Mouse (Mus musculus) intestine, embryonic 16.5 days (tissue): Measurements from ENCODE around the gene 1700024B05Rik. TPM values are rescaled to one million over a fixed set of nuclear protein-coding genes. Genes with fewer than 3 reads are reported as not detected.
"Not testable (repeated sequence)": the region's sequence is repeated elsewhere in the genome, so short reads cannot be mapped to it uniquely, and the experiment has no call there.

Source experiments
- ATAC-seq: fragments of 200-750 bp; cut with Nextera tagmentation; 2 replicates; pipeline ENCODE4 v1.8.0; 2017; ENCODE audit warnings: moderate TSS enrichment, moderate library complexity
- H3K27ac ChIP-seq: fragments of 300-500 bp; sonication (generic); 2 replicates; pipeline ENCODE4 v1.5.1; 2014; ENCODE audit warnings: mild to moderate bottlenecking, low read length
- H3K27me3 ChIP-seq: fragments of 300-500 bp; sonication (generic); replicated peaks from 2 replicates; pipeline ENCODE4 v1.6.1; 2014; ENCODE audit warnings: low read length, control low read depth, mixed read lengths; ENCODE audit not compliant: control insufficient read depth, insufficient read depth
- H3K36me3 ChIP-seq: fragments of 300-500 bp; sonication (generic); 2 replicates; pipeline ENCODE4 v1.6.1; 2014; ENCODE audit warnings: low read length, control low read depth; ENCODE audit not compliant: control insufficient read depth, insufficient read depth
- H3K4me1 ChIP-seq: fragments of 300-500 bp; sonication (generic); 2 replicates; pipeline ENCODE4 v1.6.1; 2014; ENCODE audit warnings: low read length, control low read depth, mixed read lengths; ENCODE audit not compliant: control insufficient read depth, insufficient read depth
- H3K4me2 ChIP-seq: fragments of 300-500 bp; sonication (generic); 2 replicates; pipeline ENCODE4 v1.6.1; 2014; ENCODE audit warnings: low read depth, low read length, control low read depth
- H3K4me3 ChIP-seq: fragments of 300-500 bp; sonication (generic); 2 replicates; pipeline ENCODE4 v1.5.1; 2014; ENCODE audit warnings: mild to moderate bottlenecking, low read length
- H3K9ac ChIP-seq: fragments of 300-500 bp; sonication (generic); 2 replicates; pipeline ENCODE4 v1.6.1; 2014; ENCODE audit warnings: low read depth, low read length
- H3K9me3 ChIP-seq: fragments of 300-500 bp; sonication (generic); 2 replicates; pipeline ENCODE4 v1.6.1; 2016; ENCODE audit warnings: low read length, control low read depth; ENCODE audit not compliant: control insufficient read depth
- WGBS: fragments of 180-500 bp; shearing (Covaris S2); extraction: QIAGEN DNeasy Blood & Tissue Kit; methylation state at CpG from one replicate; pipeline ENCODE4 v1.1.7; 2014; 5-methylcytosine and 5-hydroxymethylcytosine counted together
- polyA plus RNA-seq: library from polyadenylated mRNA; unstranded; fragments of >200 nt; fragmentation: Nextera tagmentation; extraction: Ambion mirVana; gene quantifications from 2 replicates; pipeline ENCODE4 v1.2.1, GENCODE M21; 2015

Gene 1700024B05Rik
- not detected in 2 replicates for polyA plus RNA-seq

GRCm38 (mm10) chr14:41943695-41944094, at the start of gene 1700024B05Rik:
1700024B05Rik (plus strand) TSS chr14:41943995.
- not testable (repeated sequence) for H3K27me3 ChIP-seq, ATAC-seq, H3K9me3 ChIP-seq, H3K9ac ChIP-seq, H3K36me3 ChIP-seq, H3K27ac ChIP-seq, H3K4me3 ChIP-seq, H3K4me2 ChIP-seq, H3K4me1 ChIP-seq
- 87% methylated on average over 1 of the region's 2 CpGs for WGBS

- ATAC-seq, H3K27me3 ChIP-seq, H3K4me3 ChIP-seq, H3K4me1 ChIP-seq, H3K9me3 ChIP-seq, H3K9ac ChIP-seq, H3K27ac ChIP-seq, H3K4me2 ChIP-seq, H3K36me3 ChIP-seq: not testable (repeated sequence)
- WGBS = no CpG with 5 or more reads among the region's 2 CpGs
Measured at GRCm38 (mm10) chr14:41907190-41907589, 36.6 kb upstream of the 1700024B05Rik start, which contains the start of gene Gm7980. Gm7980 (minus strand) TSS chr14:41907290.

GRCm38 (mm10) chr14:41924649-41925048, 19.1 kb upstream of the 1700024B05Rik start, which contains the start of gene 1700049E17Rik1:
1700049E17Rik1 (plus strand) TSS chr14:41924949.
- not testable (repeated sequence) for H3K36me3 ChIP-seq, H3K4me3 ChIP-seq, H3K4me2 ChIP-seq, H3K27ac ChIP-seq, H3K9me3 ChIP-seq, H3K27me3 ChIP-seq, ATAC-seq, H3K4me1 ChIP-seq, H3K9ac ChIP-seq
- no CpG with 5 or more reads among the region's 1 CpGs for WGBS

- H3K9ac ChIP-seq, H3K9me3 ChIP-seq, H3K27ac ChIP-seq, H3K4me2 ChIP-seq, H3K4me1 ChIP-seq, H3K36me3 ChIP-seq, H3K27me3 ChIP-seq, H3K4me3 ChIP-seq, ATAC-seq: not testable (repeated sequence)
- WGBS = 58% methylated on average over 4 of the region's 4 CpGs
Measured at GRCm38 (mm10) chr14:41964095-41964494, 20.3 kb downstream of the 1700024B05Rik start.

GRCm38 (mm10) chr14:41967827-41968226, 24.0 kb downstream of the 1700024B05Rik start, which contains the start of gene Gm6401:
Gm6401 (minus strand) TSS chr14:41967927.
- not testable (repeated sequence) for H3K4me3 ChIP-seq, H3K9ac ChIP-seq, H3K4me1 ChIP-seq, H3K27ac ChIP-seq, ATAC-seq, H3K36me3 ChIP-seq, H3K9me3 ChIP-seq, H3K27me3 ChIP-seq, H3K4me2 ChIP-seq
- 67% methylated on average over 1 of the region's 1 CpGs for WGBS

GRCm38 (mm10) chr14:41968596-41968995, 24.8 kb downstream of the 1700024B05Rik start:
- H3K4me1 ChIP-seq, H3K9me3 ChIP-seq, H3K4me2 ChIP-seq, H3K4me3 ChIP-seq, H3K9ac ChIP-seq, H3K36me3 ChIP-seq, H3K27ac ChIP-seq, ATAC-seq, H3K27me3 ChIP-seq: not testable (repeated sequence)
- 61% methylated on average over 3 of the region's 3 CpGs for WGBS

- not testable (repeated sequence) for H3K9me3 ChIP-seq, H3K27ac ChIP-seq, H3K36me3 ChIP-seq, H3K27me3 ChIP-seq, ATAC-seq, H3K4me3 ChIP-seq, H3K4me2 ChIP-seq, H3K4me1 ChIP-seq, H3K9ac ChIP-seq
- no CpG with 5 or more reads among the region's 1 CpGs for WGBS
Measured at GRCm38 (mm10) chr14:41983225-41983624, 39.4 kb downstream of the 1700024B05Rik start, which contains the start of gene Gm3543. Gm3543 (minus strand) TSS chr14:41983325.

Other genes starting within 250 kb of the 1700024B05Rik start
- gene Gm8068, start 242.1 kb upstream of the 1700024B05Rik start, polyA plus RNA-seq = not detected in 2 replicates
- not detected in 2 replicates for gene Gm7929, start 193.4 kb upstream of the 1700024B05Rik start, polyA plus RNA-seq
- not detected in 2 replicates for gene Gm47189, start 171.6 kb upstream of the 1700024B05Rik start, polyA plus RNA-seq
- not detected in 2 replicates for gene Gm7980, start 36.7 kb upstream of the 1700024B05Rik start, polyA plus RNA-seq
- gene 1700049E17Rik1, start 19.0 kb upstream of the 1700024B05Rik start, polyA plus RNA-seq = not detected in 2 replicates
- gene Gm6401, start 23.9 kb downstream of the 1700024B05Rik start, polyA plus RNA-seq = not detected in 2 replicates
- gene Gm3543, start 39.3 kb downstream of the 1700024B05Rik start, polyA plus RNA-seq = not detected in 2 replicates
- gene Gm7951, start 173.4 kb downstream of the 1700024B05Rik start, polyA plus RNA-seq = not detected in 2 replicates
- gene Gm17027, start 218.6 kb downstream of the 1700024B05Rik start, polyA plus RNA-seq = not detected in 2 replicates
- not detected in 2 replicates for gene Gm3573, start 246.8 kb downstream of the 1700024B05Rik start, polyA plus RNA-seq